Mouse (Mus musculus): Measurements from ENCODE around the gene Chst11. TPM values are rescaled to one million over a fixed set of nuclear protein-coding genes. Genes with fewer than 3 reads are reported as not detected.

Gene Chst11
- total RNA-seq, 2 experiments from 2014 or later = 2.6 to 3.9 TPM

DNA sequence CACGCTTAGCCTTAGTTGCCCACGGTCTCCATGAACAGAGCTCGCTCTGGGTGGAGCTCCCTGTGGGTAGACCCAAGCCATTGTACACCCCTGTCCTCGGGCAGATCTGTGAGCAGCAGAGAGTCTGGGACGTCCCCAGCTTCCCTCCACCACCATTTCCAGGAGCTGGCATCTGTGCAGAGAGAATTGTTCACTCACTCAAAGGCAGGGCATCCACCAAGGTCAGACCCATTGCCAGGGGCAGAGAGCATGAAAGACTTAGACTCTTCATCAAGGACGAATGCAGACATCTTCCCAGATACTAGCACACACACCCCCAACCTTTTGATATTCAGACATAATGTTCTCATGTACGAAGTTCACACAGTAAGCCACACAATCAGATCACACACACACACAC, 216.2 kb downstream of the Chst11 start:
- no peak for ATAC-seq (ENCODE audit: poor library complexity, severe bottlenecking)

DNA sequence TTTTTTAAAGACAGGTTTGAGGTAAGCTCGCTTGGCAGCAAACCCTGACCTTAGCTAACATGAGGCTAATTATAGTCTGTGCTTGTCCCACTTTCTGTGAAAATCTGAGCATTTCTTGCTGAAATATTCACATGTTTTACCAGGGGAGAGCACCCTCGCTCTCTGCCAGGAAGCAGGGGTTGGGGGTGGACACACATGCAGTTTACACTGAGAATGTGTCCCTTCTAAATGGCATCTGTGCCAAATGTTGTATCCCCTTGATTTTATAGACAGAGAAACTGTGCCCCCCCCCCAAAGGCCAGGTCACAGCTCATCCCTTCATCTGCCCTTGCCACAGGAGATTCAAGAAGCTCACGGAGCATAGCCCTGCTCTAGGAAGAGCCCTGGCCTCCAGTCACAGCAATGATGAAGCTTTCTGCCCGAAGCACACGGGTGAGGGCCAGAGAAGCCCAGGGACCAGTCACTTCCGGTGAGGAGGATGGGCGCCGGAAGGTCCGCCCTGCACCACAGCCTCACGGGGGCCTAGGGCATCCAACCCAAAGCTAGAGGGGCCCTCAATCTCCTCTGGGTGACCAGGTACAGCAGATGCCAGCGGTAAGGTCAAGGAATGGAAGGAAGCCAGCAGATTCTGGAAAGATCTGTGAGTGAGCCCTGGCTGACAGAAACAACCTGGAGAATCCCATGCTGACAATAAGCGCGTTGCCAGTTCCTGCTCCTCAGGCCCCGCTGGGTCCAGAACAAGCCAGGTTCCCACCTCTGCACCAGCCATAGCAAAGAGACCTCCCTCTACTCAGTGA, 217.8 kb downstream of the Chst11 start:
- no peak for ATAC-seq (ENCODE audit: poor library complexity, severe bottlenecking)

DNA sequence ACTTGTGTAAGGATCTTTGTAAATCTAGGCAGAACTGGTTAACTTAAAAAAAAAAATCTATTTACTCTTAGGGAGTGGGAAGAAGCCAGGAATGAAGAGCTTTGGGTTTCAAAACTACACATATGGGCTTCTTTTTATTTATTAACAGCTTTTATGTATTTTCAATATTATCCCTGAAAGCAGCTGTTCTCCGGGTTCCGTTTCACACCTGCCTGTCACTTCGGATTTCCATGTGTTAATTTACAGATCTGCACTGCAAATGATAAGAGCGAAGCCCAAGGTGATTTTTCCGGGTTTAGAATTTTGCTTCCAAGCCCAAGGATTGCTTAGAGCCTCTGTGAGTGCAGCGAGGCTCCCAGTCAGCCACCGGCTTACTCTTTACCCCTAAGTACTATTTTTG, 223.1 kb downstream of the Chst11 start:
- no peak for ATAC-seq (ENCODE audit: poor library complexity, severe bottlenecking)

DNA sequence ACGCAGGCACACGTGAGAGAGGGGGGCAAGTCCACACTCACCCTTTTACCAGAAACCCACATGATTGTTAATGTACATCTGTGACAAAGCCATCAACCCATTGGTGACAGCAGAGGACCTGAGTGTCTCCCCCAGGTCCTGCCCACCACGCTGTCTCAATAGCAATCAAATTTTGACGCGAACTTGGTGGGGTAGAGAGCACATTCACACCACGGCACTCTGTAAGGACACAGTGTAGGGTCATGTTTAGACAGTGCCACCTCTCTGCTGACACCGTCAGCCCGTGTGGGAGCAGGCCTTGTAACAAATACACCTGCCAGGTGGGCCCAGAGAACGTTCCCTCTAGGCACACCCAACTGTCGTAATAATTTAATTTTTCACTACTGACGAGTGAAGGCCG, 224.1 kb downstream of the Chst11 start:
- ATAC-seq (ENCODE audit: poor library complexity, severe bottlenecking) = no peak

DNA sequence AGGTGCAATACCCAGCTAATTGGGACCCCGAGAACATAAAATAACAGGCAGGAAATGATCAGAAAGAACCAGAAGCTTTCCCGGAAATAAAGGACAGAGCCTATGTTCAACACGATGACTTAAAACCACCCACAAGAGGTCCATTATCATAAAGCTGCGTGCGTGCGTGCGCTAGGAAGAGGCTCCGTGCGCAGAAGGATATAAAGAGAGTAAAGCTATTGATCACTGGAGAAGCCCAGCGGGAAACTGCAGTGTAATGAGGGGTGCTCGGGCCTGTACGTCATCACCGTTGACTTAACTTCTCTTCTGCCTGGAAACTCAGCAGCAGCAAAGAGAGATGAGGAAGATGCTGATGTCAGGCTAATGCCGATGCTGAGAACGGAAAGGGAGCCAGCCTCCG, 224.8 kb downstream of the Chst11 start:
- ATAC-seq (ENCODE audit: poor library complexity, severe bottlenecking) = no peak

DNA sequence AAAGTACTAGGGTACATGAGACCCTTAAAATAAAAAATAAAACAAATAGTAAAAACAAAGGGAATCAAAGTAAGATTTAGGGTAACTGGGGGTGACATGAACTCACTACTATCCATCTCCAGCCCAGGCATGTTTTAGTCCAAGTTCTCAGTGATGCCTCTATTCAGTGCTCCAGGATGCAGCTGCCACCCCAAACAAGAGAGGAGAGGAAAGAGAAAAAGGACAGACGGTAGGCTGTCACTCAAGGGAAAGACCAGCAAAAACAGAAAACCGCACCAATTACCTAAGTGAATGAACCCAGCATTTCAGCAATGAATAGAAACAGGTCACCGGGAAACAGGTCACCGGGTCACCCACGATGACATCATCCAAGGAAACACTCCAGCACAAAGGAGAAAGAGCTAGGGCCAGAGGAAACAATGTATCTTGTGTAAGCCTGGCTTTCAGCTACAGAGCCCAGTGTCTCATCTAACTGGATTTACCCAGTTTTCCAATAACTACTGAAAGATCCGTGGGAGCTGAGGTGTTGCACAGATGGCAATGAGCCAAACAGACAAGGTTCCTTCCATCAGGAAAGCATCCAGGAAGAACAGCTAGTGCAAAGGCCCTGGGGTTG, 225.8 kb downstream of the Chst11 start:
- no peak for ATAC-seq (ENCODE audit: poor library complexity, severe bottlenecking)

DNA sequence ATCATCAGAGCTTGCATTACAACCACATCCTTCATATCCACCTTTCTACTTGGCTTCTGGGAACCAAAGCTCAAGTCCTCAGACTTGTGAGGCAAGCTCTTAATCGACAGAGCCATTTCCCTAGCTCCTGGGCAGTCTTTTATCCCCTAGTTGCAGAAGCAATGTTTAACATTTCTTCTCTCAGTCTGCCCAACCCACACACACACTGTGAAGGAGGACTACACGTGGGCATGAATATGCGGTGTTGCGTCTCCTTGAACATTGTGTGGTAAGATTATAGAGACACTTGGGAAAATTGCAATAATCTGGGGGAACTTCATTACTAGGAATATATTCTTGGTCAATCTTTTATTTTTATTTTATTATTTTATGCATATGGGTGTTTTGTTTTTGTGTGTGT, 227.3 kb downstream of the Chst11 start:
- ATAC-seq (ENCODE audit: poor library complexity, severe bottlenecking) = no peak

DNA sequence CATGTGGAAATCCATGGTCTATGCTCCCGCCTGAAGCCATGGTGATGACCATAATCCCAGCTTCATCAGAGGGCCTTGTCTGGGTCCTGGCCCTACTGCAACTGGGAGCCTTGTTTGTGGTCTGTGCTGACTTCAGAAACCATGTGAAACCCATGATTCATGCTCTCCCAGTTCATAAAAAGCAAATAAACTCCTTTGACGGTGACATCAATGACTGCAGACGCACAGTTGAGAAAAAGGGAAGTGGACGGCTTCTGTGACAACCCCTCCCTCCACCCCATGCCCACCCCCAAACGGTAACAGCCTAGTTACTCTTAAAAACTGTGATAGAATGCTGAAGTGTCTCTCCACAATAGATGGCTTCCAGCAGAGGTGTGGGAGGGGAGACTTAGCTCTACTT, 230.3 kb downstream of the Chst11 start:
- peak; percentile 74 for ATAC-seq (ENCODE audit: poor library complexity, severe bottlenecking)

DNA sequence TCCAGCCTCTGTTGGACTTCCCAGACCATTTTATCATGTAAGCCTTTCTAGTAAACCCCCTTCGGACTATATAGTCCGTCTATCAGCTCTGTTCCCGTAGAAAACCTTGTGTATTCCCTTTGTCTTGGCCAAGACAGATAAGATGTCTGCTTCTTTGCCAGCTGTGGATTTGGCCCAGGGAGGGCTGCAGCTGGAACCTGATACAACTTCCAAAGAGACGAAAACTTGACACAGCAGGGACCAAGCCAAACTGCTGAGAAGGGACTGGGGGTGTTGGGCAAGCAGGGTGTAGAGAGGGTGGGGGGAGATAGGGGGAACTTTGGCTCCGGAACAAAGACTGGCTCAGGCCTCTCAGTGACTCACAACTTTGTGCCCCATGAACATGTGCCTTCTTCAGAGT, 232.0 kb downstream of the Chst11 start:
- ATAC-seq (ENCODE audit: poor library complexity, severe bottlenecking) = no peak

DNA sequence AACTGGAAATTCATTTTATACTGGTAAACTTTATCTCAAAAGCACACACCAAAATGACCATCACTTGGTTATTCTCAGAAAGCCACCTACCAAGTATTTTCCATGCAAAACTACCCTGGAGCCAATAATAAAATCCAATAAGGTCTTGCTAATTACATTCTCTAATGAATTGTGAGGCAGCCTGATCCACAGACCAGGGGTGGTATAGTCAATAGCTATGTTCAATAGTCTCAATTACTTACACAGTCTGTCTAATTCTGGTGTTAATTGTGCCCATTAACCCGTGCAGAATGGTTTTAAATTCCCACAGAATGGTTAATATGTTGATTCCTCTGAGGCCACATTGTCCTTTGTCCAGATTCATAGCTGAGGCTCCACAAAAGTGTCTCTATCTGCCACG, 233.5 kb downstream of the Chst11 start:
- no peak for ATAC-seq (ENCODE audit: poor library complexity, severe bottlenecking)

DNA sequence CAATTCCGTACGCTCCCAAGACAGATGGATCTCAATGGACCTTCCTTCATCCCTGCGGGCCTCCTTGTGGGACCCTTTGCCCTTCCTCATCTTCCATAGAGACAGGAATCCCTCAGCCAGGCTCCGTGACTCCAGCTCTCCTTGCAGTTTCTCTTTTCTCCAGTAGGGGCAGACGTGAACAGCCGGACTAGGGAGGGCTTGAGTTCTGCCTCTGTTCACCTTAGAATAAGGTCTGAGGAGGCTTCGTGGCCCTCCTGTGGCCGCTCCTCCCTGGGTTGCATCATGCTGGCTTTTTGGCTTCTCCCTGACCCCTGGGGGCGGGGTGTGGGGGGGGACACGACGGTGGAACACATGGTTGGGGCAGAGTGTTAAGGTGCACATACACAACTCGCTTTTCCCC, 234.4 kb downstream of the Chst11 start:
- peak; percentile 72 for ATAC-seq (ENCODE audit: poor library complexity, severe bottlenecking)

DNA sequence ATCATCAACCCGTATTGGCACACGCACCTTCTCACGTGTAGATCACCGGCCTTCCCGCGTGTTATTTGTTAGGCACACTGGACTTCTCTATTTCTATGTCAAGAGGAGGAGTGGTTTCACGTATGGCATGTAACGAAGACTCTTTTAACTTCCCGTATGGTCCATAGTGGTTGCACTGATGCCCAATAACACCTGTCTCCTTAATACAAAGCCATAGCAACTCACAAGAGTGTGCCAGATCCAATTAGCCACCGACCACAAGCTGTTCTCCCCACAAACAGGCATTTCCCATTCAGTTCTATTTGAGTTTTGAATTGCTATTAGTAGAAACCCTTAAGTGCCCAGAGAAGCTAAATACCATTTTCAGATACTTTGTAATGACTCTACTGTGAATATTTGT, 234.9 kb downstream of the Chst11 start:
- no peak for ATAC-seq (ENCODE audit: poor library complexity, severe bottlenecking)

DNA sequence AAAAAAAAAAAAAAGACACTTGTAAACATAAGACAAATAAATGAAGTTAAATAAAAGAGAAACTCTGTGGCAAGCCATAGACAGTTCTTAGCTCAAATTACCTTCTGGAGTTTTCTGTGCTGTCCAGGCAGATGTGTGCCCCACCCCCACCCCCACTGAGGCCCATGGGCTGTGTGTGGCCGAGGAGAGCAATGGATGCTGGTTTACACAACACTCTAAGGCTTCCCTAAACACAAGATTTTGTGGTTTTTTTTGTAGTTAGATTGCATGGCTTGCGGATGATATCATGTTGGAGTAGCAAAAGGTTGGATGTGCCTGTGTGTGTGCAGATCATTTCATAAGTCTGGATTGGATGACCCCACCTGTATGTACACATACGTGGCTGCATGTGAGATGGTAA, 235.5 kb downstream of the Chst11 start:
- ATAC-seq (ENCODE audit: poor library complexity, severe bottlenecking) = peak; percentile 10; the same call in 1 of the 2 replicates

DNA sequence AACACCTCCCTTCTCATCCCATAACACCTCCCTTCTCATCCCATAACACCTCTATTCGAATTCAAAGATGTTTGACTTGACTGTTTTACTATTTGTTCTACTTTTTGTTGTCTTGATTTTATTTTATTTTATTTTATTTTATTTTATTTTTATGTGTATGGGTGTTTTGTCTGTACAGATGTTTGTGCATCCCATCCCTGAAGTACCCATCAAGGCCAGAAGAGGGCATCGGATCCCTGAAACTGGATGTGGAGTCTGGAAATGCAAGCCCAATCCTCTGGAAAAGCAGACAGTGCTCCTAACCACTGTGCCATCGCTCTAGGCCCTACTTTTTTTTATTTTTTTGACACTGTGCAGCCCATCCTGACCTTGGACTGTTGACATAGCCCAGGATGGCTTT, 239.7 kb downstream of the Chst11 start:
- no peak for ATAC-seq (ENCODE audit: poor library complexity, severe bottlenecking)

DNA sequence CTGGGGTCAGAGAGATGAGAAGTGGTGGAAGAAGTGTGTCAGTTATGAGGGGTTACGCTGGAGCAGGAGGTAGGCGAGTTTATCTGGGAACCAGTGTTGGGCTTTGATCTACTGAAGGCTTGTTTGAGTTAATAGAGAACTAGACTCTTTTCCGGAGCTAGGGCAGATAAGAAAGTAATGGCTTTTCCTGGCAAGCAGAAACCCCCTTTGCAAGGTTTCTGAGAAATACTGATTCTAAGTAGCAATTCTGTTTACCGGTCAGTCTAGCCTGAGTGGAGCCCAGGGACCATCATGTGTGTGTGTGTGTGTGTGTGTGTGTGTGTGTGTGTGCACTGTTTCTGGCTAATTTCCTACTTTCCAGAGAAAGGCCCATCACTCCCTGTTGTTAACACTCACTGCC, 243.3 kb downstream of the Chst11 start:
- no peak for ATAC-seq (ENCODE audit: poor library complexity, severe bottlenecking)

DNA sequence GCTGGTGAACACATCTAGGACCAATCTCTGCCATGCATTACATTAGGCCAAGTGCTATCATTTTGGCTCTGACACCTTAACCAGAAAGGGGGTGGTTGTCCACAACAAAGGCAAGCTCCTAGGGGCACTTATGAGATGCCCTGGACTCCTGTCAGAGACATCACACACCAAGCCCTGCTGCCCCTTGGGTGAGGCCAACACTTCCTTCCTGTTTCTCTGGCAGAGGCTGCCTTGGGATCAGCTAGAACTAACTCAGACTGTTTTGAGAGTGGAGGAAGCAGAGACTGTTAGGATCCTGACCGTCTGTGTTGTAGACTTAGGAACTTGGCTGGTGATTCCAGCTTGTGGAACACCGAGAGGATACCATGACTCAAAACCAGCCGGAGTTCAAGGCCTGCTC, 248.7 kb downstream of the Chst11 start:
- peak; percentile 66 for ATAC-seq (ENCODE audit: poor library complexity, severe bottlenecking)

DNA sequence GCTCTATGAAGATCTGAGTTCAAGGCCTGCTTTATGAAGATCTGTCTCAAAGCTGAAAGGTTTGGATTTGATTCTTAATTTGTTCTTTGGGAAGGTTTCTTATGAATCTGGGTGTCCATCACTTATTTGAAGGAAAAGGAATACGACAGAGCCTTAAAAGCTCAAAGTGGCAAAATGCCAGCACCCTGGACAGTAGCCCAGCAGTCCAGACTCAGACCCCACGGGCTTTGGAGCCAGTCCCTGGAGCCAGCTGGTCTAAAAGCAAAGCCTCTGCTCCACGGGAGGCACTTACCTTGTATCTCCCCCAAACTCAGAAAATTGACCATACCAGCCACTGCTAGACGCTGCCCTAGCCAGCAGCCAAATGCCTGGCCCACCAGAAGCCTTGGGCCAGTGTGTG, 249.1 kb downstream of the Chst11 start:
- ATAC-seq (ENCODE audit: poor library complexity, severe bottlenecking) = no peak

DNA sequence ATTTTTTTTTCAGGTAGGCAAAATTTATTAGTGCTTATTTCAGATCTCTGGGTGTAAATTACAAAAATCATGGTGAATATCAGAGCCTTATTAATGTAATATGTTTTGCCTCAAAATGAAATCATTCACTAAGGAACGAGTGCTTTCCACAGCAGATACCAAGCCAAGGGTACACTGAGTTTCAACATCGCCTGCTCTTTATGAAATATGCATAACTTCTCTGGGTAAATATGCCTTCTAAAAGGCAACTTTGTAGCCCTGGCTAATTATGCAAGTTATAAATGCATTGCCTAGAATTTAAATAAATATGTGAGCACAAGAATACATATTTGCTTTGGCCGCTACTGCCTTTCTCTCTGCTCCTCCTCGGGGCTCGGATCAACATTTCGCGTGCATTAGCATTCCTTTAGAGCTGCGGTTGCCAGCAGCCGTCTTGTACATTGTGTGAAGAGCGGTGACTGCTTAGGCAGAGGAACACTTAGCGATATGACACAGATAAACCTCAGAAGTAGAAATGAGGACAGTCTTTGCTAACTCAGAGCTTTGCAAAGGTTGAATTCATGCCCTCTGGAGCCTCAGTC, 256.9 kb downstream of the Chst11 start:
- no peak for ATAC-seq (ENCODE audit: poor library complexity, severe bottlenecking)

DNA sequence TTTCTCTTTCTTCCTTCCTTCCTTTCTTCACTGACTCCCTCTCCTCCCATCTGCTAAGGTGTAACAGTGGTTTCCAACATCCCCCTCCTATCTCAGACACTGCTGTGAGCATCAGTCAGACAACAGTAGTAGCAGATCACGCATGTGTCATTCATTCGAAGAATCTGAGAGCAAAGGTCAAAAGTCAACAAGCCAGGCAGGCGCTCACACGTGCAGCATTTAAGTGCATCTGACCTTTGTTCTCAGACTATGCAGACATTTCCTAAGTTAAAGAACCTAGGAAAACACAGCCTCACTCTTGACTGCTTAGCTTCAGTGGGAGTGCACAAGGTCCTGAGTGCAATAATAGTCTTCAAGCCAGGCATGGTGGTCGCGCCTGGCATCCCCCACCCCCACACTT, 258.8 kb downstream of the Chst11 start:
- no peak for ATAC-seq (ENCODE audit: poor library complexity, severe bottlenecking)

Measured in megakaryocyte, adult 5-6 weeks (primary cell).